Mouse (Mus musculus) limb, embryonic 13.5 days (tissue): ENCODE measurements around the gene Vps13c. TPM values are rescaled to one million over a fixed set of nuclear protein-coding genes. Genes with fewer than 3 reads are reported as not detected.

Source experiments
- ATAC-seq: fragments of 200-750 bp; cut with Nextera tagmentation; 2 replicates; pipeline ENCODE4 v1.8.0; 2017; ENCODE audit warnings: low read depth, moderate number of reproducible peaks, moderate TSS enrichment; ENCODE audit not compliant: low FRiP score
- H3K27ac ChIP-seq: fragments of 300-500 bp; sonication (generic); 2 replicates; pipeline ENCODE4 v1.5.1; 2015; ENCODE audit warnings: inconsistent platforms, mild to moderate bottlenecking, moderate library complexity
- H3K27me3 ChIP-seq: fragments of 300-500 bp; sonication (generic); 2 replicates; pipeline ENCODE4 v1.6.1; 2015; ENCODE audit warnings: mild to moderate bottlenecking, inconsistent platforms
- H3K36me3 ChIP-seq: fragments of 300-500 bp; sonication (generic); 2 replicates; pipeline ENCODE4 v1.6.1; 2015; ENCODE audit warnings: inconsistent platforms, mild to moderate bottlenecking, moderate library complexity
- H3K4me1 ChIP-seq: fragments of 300-500 bp; sonication (generic); 2 replicates; pipeline ENCODE4 v1.6.1; 2015; ENCODE audit warnings: inconsistent platforms
- H3K4me2 ChIP-seq: fragments of 300-500 bp; sonication (generic); replicated peaks from 2 replicates; pipeline ENCODE4 v1.6.1; 2015; ENCODE audit warnings: inconsistent platforms, mild to moderate bottlenecking, moderate library complexity
- H3K4me3 ChIP-seq: fragments of 300-500 bp; sonication (generic); 2 replicates; pipeline ENCODE4 v1.5.1; 2015; ENCODE audit warnings: moderate library complexity, mild to moderate bottlenecking, inconsistent platforms
- H3K9ac ChIP-seq: fragments of 300-500 bp; sonication (generic); 2 replicates; pipeline ENCODE4 v1.6.1; 2015; ENCODE audit warnings: mild to moderate bottlenecking, inconsistent platforms
- H3K9me3 ChIP-seq: fragments of 300-500 bp; sonication (generic); 2 replicates; pipeline ENCODE4 v1.6.1; 2016; ENCODE audit warnings: inconsistent platforms
- WGBS: fragments of 180-500 bp; shearing (Covaris S2); methylation state at CpG from one replicate; pipeline ENCODE4 v1.1.7; 2015; 5-methylcytosine and 5-hydroxymethylcytosine counted together
- polyA plus RNA-seq: library from polyadenylated mRNA; unstranded; fragments of >200 nt; fragmentation: Nextera tagmentation; extraction: Ambion mirVana; gene quantifications from 2 replicates; pipeline ENCODE4 v1.2.1, GENCODE M21; 2015

Gene Vps13c
- polyA plus RNA-seq, 1 experiment from 2014 or later, result 4.6 TPM

GRCm38 (mm10) chr9:67834535-67834934 lies 5.7 kb upstream of the Vps13c start:
- H3K9me3 ChIP-seq, result no peaks in the 10 kb centered on the region
- H3K4me3 ChIP-seq, result no peak overlapping the region
- H3K4me1 ChIP-seq, result peaks cover 16% of the 10 kb centered on the region
- peaks cover 34% of the 10 kb centered on the region for H3K27me3 ChIP-seq
- H3K27ac ChIP-seq, result no peak overlapping the region
- H3K4me2 ChIP-seq, result no peak overlapping the region
- no peaks in the 10 kb centered on the region for H3K36me3 ChIP-seq
- ATAC-seq, result no peak
- no peak overlapping the region for H3K9ac ChIP-seq
- WGBS, result 82% methylated on average over 5 of the region's 5 CpGs

GRCm38 (mm10) chr9:67837311-67837710 lies 2.9 kb upstream of the Vps13c start:
- H3K4me3 ChIP-seq, result no peak overlapping the region
- no peaks in the 10 kb centered on the region for H3K9me3 ChIP-seq
- H3K27ac ChIP-seq, result no peak overlapping the region
- no peak for ATAC-seq
- H3K4me2 ChIP-seq, result no peak overlapping the region
- no peaks in the 10 kb centered on the region for H3K36me3 ChIP-seq
- 67% methylated on average over 2 of the region's 2 CpGs for WGBS
- no peak overlapping the region for H3K9ac ChIP-seq
- H3K4me1 ChIP-seq, result peaks cover 10% of the 10 kb centered on the region
- peaks cover 7% of the 10 kb centered on the region for H3K27me3 ChIP-seq

GRCm38 (mm10) chr9:67842797-67843196 lies 2.6 kb downstream of the Vps13c start:
- no peak overlapping the region for H3K9ac ChIP-seq

GRCm38 (mm10) chr9:67845012-67845411 lies 4.8 kb downstream of the Vps13c start:
- WGBS, result 69% methylated on average over 4 of the region's 4 CpGs
- Histone ChIP-seq H3K36me3 (no peaks in the 10 kb centered on the region), H3K4me3 (no peak overlapping the region), H3K27me3 (no peaks in the 10 kb centered on the region), H3K4me1 (peaks cover 9% of the 10 kb centered on the region), H3K9ac (no peak overlapping the region), H3K4me2 (no peak overlapping the region), H3K27ac (no peak overlapping the region), H3K9me3 (no peaks in the 10 kb centered on the region)
- no peak for ATAC-seq

More at GRCm38 (mm10) chr9:67842797-67843196, 2.6 kb downstream of the Vps13c start:
- H3K4me3 ChIP-seq, result no peak overlapping the region
- no peaks in the 10 kb centered on the region for H3K9me3 ChIP-seq
- no peaks in the 10 kb centered on the region for H3K27me3 ChIP-seq
- no peaks in the 10 kb centered on the region for H3K36me3 ChIP-seq
- H3K4me1 ChIP-seq, result peaks cover 7% of the 10 kb centered on the region
- WGBS, result 33% methylated on average over 5 of the region's 5 CpGs
- H3K27ac ChIP-seq, result no peak overlapping the region
- ATAC-seq, result no peak
- H3K4me2 ChIP-seq, result no peak overlapping the region

- no peak overlapping the region for H3K4me2 ChIP-seq
- WGBS, result 72% methylated on average over 5 of the region's 5 CpGs
- no peak overlapping the region for H3K4me3 ChIP-seq
- no peak for ATAC-seq
- no peak overlapping the region for H3K27ac ChIP-seq
- peaks cover 8% of the 10 kb centered on the region for H3K4me1 ChIP-seq
- no peaks in the 10 kb centered on the region for H3K36me3 ChIP-seq
- no peaks in the 10 kb centered on the region for H3K27me3 ChIP-seq
- H3K9me3 ChIP-seq, result no peaks in the 10 kb centered on the region
- H3K9ac ChIP-seq, result no peak overlapping the region
Observed at GRCm38 (mm10) chr9:67845648-67846047, 5.5 kb downstream of the Vps13c start.

GRCm38 (mm10) chr9:67846089-67846488 lies 5.9 kb downstream of the Vps13c start:
- H3K4me1 ChIP-seq, result peaks cover 4% of the 10 kb centered on the region
- WGBS, result 94% methylated on average over 2 of the region's 2 CpGs
- no peak for ATAC-seq

GRCm38 (mm10) chr9:67847606-67848005 lies 7.4 kb downstream of the Vps13c start:
- H3K27me3 ChIP-seq, result no peaks in the 10 kb centered on the region
- peaks cover 3% of the 10 kb centered on the region; the same call in 1 of the 2 replicates for H3K4me1 ChIP-seq
- ATAC-seq, result no peak
- no peak overlapping the region for H3K9ac ChIP-seq
- no peak overlapping the region for H3K27ac ChIP-seq
- no peaks in the 10 kb centered on the region for H3K9me3 ChIP-seq
- 80% methylated on average over 3 of the region's 3 CpGs for WGBS
- H3K4me2 ChIP-seq, result no peak overlapping the region
- H3K36me3 ChIP-seq, result no peaks in the 10 kb centered on the region
- no peak overlapping the region for H3K4me3 ChIP-seq

More at GRCm38 (mm10) chr9:67846089-67846488, 5.9 kb downstream of the Vps13c start:
- no peak overlapping the region for H3K4me2 ChIP-seq
- H3K27me3 ChIP-seq, result no peaks in the 10 kb centered on the region
- H3K27ac ChIP-seq, result no peak overlapping the region
- H3K4me3 ChIP-seq, result no peak overlapping the region
- no peaks in the 10 kb centered on the region for H3K9me3 ChIP-seq
- H3K36me3 ChIP-seq, result no peaks in the 10 kb centered on the region
- H3K9ac ChIP-seq, result no peak overlapping the region

- no peaks in the 10 kb centered on the region for H3K27me3 ChIP-seq
- peaks cover 3% of the 10 kb centered on the region; the same call in 1 of the 2 replicates for H3K4me1 ChIP-seq
- H3K36me3 ChIP-seq, result no peaks in the 10 kb centered on the region
- H3K27ac ChIP-seq, result no peak overlapping the region
- H3K4me2 ChIP-seq, result no peak overlapping the region
- H3K9me3 ChIP-seq, result no peaks in the 10 kb centered on the region
- H3K4me3 ChIP-seq, result no peak overlapping the region
- H3K9ac ChIP-seq, result no peak overlapping the region
- 86% methylated on average over 12 of the region's 12 CpGs for WGBS
- no peak for ATAC-seq
Observed at GRCm38 (mm10) chr9:67849397-67849796, 9.2 kb downstream of the Vps13c start.

GRCm38 (mm10) chr9:67849846-67850245 lies 9.7 kb downstream of the Vps13c start:
- no peak for ATAC-seq
- peaks cover 3% of the 10 kb centered on the region; the same call in 1 of the 2 replicates for H3K4me1 ChIP-seq
- WGBS, result 89% methylated on average over 3 of the region's 3 CpGs

GRCm38 (mm10) chr9:67851150-67851549 lies 11.0 kb downstream of the Vps13c start:
- Histone ChIP-seq H3K4me3 (no peak overlapping the region), H3K9ac (no peak overlapping the region), H3K27me3 (no peaks in the 10 kb centered on the region), H3K36me3 (peaks cover 9% of the 10 kb centered on the region; the same call in 1 of the 2 replicates), H3K4me1 (peaks cover 3% of the 10 kb centered on the region; the same call in 1 of the 2 replicates), H3K9me3 (no peaks in the 10 kb centered on the region), H3K27ac (no peak overlapping the region), H3K4me2 (no peak overlapping the region)
- WGBS, result 78% methylated on average over 4 of the region's 4 CpGs
- no peak for ATAC-seq

More at GRCm38 (mm10) chr9:67849846-67850245, 9.7 kb downstream of the Vps13c start:
- H3K27me3 ChIP-seq, result no peaks in the 10 kb centered on the region
- no peak overlapping the region for H3K4me2 ChIP-seq
- H3K36me3 ChIP-seq, result peaks cover 2% of the 10 kb centered on the region; the same call in 1 of the 2 replicates
- H3K4me3 ChIP-seq, result no peak overlapping the region
- no peaks in the 10 kb centered on the region for H3K9me3 ChIP-seq
- H3K9ac ChIP-seq, result no peak overlapping the region
- no peak overlapping the region for H3K27ac ChIP-seq

GRCm38 (mm10) chr9:67860273-67860672 lies 20.1 kb downstream of the Vps13c start:
- Histone ChIP-seq H3K4me2 (no peak overlapping the region), H3K4me3 (no peak overlapping the region), H3K27ac (no peak overlapping the region), H3K4me1 (peaks cover under 1% of the 10 kb centered on the region; the same call in 1 of the 2 replicates), H3K36me3 (peaks cover 23% of the 10 kb centered on the region), H3K9me3 (no peaks in the 10 kb centered on the region), H3K9ac (no peak overlapping the region), H3K27me3 (no peaks in the 10 kb centered on the region)
- WGBS, result 83% methylated on average over 2 of the region's 2 CpGs
- ATAC-seq, result no peak

GRCm38 (mm10) chr9:67863332-67863731 lies 23.1 kb downstream of the Vps13c start:
- H3K9me3 ChIP-seq, result no peaks in the 10 kb centered on the region
- no peaks in the 10 kb centered on the region for H3K27me3 ChIP-seq
- no peak overlapping the region for H3K9ac ChIP-seq
- 90% methylated on average over 5 of the region's 5 CpGs for WGBS
- ATAC-seq, result no peak
- H3K4me3 ChIP-seq, result no peak overlapping the region
- peaks cover 5% of the 10 kb centered on the region for H3K4me1 ChIP-seq
- 0 out of 2 replicates have a peak, but pooled peaks cover 1% of the 10 kb centered on the region for H3K36me3 ChIP-seq
- no peak overlapping the region for H3K4me2 ChIP-seq
- no peak overlapping the region for H3K27ac ChIP-seq

GRCm38 (mm10) chr9:67864011-67864410 lies 23.8 kb downstream of the Vps13c start:
- peaks cover 5% of the 10 kb centered on the region for H3K4me1 ChIP-seq
- no peak overlapping the region for H3K27ac ChIP-seq
- WGBS, result 47% methylated on average over 4 of the region's 4 CpGs
- H3K4me3 ChIP-seq, result no peak overlapping the region
- H3K4me2 ChIP-seq, result no peak overlapping the region
- H3K27me3 ChIP-seq, result no peaks in the 10 kb centered on the region
- H3K9ac ChIP-seq, result no peak overlapping the region
- H3K9me3 ChIP-seq, result no peaks in the 10 kb centered on the region
- no peaks in the 10 kb centered on the region for H3K36me3 ChIP-seq
- ATAC-seq, result no peak
